Mouse (Mus musculus): ENCODE results near the gene Gnai1. TPM values are rescaled to one million over a fixed set of nuclear protein-coding genes. Genes with fewer than 3 reads are reported as not detected.

The Gnai1 gene
- polyA plus RNA-seq (2012; rRNA removed), result 1.2 TPM in 2 replicates

DNA sequence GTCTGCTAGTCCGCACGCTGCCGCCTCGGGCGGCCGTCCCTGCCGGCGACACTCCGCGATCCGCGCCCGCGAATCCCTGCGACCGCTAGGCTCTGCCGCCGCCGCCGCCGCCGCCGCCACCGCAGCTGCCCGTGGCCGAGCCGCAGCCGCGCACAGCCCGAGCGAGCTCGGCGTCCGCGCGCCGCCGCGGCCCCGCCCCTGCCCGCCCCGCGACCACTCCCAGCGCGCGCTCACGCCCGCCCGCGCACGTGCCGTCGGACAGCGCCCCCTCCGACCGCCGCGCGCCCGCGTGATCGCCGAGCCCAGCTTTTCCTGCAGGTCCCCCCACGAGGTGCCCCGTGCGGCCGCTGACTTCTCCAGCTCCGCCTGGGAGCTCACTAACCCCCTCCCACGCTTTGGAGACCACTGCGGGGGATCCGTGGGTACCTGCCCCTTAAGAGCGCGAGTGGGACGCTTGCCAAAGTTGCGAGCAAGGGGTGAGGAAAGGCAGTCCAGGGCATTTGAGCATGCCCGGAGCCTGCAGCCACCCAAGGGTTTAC, at the start of gene Gnai1:
Gene Gnai1, minus strand, starts transcription at position 75 of the 539 bp plus-strand sequence.
- 10% methylated on average over 61 of the region's 76 CpGs for WGBS
- H3K36me3 ChIP-seq (ENCODE audit: control insufficient read depth, insufficient read depth, low read length), result no peaks in the 10 kb centered on the region
- no peaks in the 10 kb centered on the region for H3K4me1 ChIP-seq (replicated peaks; ENCODE audit: control insufficient read depth, insufficient read depth, low read length)
- peaks cover 4% of the 10 kb centered on the region; the same call in 1 of the 2 replicates for H3K27me3 ChIP-seq (ENCODE audit: control insufficient read depth, insufficient read depth, low read length)
- no peak for TF ChIP-seq POLR2A (IDR thresholded peaks at IDR 0.05; ENCODE audit: control insufficient read depth, extremely low read depth, insufficient read depth, low read length, poor library complexity)
- TF ChIP-seq CTCF (IDR thresholded peaks at IDR 0.05; ENCODE audit: borderline replicate concordance, control insufficient read depth, extremely low read depth, insufficient read depth, low read length, poor library complexity), result no peak
- peak; percentile 2 for DNase-seq
- peak within 1 kb of the TSS; percentile 3; the same call in 1 of the 2 replicates for H3K4me3 ChIP-seq (ENCODE audit: control insufficient read depth, insufficient read depth, low read length)
- H3K27ac ChIP-seq (ENCODE audit: control insufficient read depth, insufficient read depth, low read length), result no peak within 1 kb of the TSS

DNA sequence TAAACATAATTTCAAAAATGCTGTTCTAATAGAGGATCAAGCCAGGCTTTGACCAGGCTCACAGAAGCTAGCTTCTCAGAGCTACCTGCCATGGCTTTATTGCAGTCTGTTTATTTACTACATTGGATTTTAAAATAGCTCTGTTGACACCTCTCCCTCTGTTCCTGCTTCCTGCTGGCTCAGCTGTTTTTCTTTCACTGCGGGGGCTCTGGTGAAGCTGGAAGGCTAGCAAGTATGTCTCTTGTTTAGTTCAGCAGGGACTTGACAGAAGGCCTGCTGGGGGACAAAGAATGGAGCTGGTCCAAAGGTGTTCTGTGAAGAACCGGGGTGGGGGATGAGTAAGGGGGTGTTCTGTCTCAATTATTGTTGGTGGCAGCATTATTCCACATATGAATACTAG, 7.7 kb upstream of the Gnai1 start:
- no peaks in the 10 kb centered on the region for H3K36me3 ChIP-seq (ENCODE audit: control insufficient read depth, insufficient read depth, low read length)
- no peaks in the 10 kb centered on the region for H3K27me3 ChIP-seq (ENCODE audit: control insufficient read depth, insufficient read depth, low read length)
- 29% methylated on average over 2 of the region's 2 CpGs for WGBS
- no peak overlapping the region for H3K27ac ChIP-seq (ENCODE audit: control insufficient read depth, insufficient read depth, low read length)
- no peak overlapping the region for H3K4me3 ChIP-seq (ENCODE audit: control insufficient read depth, insufficient read depth, low read length)
- TF ChIP-seq CTCF (IDR thresholded peaks at IDR 0.05; ENCODE audit: borderline replicate concordance, control insufficient read depth, extremely low read depth, insufficient read depth, low read length, poor library complexity) (no peak), POLR2A (IDR thresholded peaks at IDR 0.05; ENCODE audit: control insufficient read depth, extremely low read depth, insufficient read depth, low read length, poor library complexity) (no peak)
- DNase-seq, result no peak
- H3K4me1 ChIP-seq (replicated peaks; ENCODE audit: control insufficient read depth, insufficient read depth, low read length), result no peaks in the 10 kb centered on the region

DNA sequence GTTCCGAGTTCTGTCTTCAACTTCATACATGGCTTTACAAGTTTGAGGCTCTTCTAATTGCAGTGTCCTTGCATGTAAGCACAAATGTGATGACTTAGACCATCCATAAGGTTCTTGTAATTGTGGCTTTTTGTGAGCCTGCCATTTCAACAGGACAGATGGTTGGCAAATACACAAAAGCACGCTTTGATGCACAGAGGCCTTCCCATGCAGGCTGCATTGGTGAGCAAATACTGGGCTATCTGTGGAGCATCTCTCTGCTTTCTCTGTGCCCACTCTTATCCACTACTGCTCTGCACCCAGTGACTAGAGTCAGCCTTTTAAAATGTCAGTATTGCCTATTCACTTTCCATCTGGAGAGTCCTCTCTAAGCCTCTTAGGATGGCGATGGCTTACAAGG, 5.3 kb upstream of the Gnai1 start:
- Histone ChIP-seq H3K4me3 (ENCODE audit: control insufficient read depth, insufficient read depth, low read length) (no peak overlapping the region), H3K27ac (ENCODE audit: control insufficient read depth, insufficient read depth, low read length) (no peak overlapping the region), H3K4me1 (replicated peaks; ENCODE audit: control insufficient read depth, insufficient read depth, low read length) (no peaks in the 10 kb centered on the region), H3K27me3 (ENCODE audit: control insufficient read depth, insufficient read depth, low read length) (peaks cover 2% of the 10 kb centered on the region; the same call in 1 of the 2 replicates), H3K36me3 (ENCODE audit: control insufficient read depth, insufficient read depth, low read length) (no peaks in the 10 kb centered on the region)
- 97% methylated on average over 3 of the region's 3 CpGs for WGBS
- no peak for DNase-seq
- TF ChIP-seq POLR2A (IDR thresholded peaks at IDR 0.05; ENCODE audit: control insufficient read depth, extremely low read depth, insufficient read depth, low read length, poor library complexity) (no peak), CTCF (IDR thresholded peaks at IDR 0.05; ENCODE audit: borderline replicate concordance, control insufficient read depth, extremely low read depth, insufficient read depth, low read length, poor library complexity) (no peak)

DNA sequence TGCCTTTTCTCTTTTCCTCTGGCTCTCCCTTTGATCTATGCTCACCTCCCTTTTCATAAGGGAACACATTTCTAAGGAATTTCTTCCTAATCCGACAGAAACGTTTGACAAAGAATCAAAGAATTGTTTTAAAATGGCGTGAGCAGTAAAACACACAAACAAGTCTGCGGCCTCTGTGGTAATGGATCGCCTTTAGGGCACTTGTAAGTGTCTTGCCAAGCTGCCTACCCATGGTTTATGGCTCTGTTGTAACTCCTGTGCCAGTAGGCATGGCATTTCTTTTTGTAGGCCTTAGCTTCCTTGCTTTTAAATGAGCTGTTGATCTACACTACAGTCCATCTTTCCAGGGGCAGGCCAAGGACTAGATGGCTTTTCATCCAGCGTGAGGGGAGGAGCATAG, 801 bp upstream of the Gnai1 start:
- Histone ChIP-seq H3K4me3 (ENCODE audit: control insufficient read depth, insufficient read depth, low read length) (no peak overlapping the region), H3K36me3 (ENCODE audit: control insufficient read depth, insufficient read depth, low read length) (no peaks in the 10 kb centered on the region), H3K4me1 (replicated peaks; ENCODE audit: control insufficient read depth, insufficient read depth, low read length) (no peaks in the 10 kb centered on the region), H3K27ac (ENCODE audit: control insufficient read depth, insufficient read depth, low read length) (no peak overlapping the region), H3K27me3 (ENCODE audit: control insufficient read depth, insufficient read depth, low read length) (peaks cover 4% of the 10 kb centered on the region; the same call in 1 of the 2 replicates)
- 64% methylated on average over 6 of the region's 6 CpGs for WGBS
- no peak for TF ChIP-seq POLR2A (IDR thresholded peaks at IDR 0.05; ENCODE audit: control insufficient read depth, extremely low read depth, insufficient read depth, low read length, poor library complexity)
- no peak for TF ChIP-seq CTCF (IDR thresholded peaks at IDR 0.05; ENCODE audit: borderline replicate concordance, control insufficient read depth, extremely low read depth, insufficient read depth, low read length, poor library complexity)
- DNase-seq, result no peak

DNA sequence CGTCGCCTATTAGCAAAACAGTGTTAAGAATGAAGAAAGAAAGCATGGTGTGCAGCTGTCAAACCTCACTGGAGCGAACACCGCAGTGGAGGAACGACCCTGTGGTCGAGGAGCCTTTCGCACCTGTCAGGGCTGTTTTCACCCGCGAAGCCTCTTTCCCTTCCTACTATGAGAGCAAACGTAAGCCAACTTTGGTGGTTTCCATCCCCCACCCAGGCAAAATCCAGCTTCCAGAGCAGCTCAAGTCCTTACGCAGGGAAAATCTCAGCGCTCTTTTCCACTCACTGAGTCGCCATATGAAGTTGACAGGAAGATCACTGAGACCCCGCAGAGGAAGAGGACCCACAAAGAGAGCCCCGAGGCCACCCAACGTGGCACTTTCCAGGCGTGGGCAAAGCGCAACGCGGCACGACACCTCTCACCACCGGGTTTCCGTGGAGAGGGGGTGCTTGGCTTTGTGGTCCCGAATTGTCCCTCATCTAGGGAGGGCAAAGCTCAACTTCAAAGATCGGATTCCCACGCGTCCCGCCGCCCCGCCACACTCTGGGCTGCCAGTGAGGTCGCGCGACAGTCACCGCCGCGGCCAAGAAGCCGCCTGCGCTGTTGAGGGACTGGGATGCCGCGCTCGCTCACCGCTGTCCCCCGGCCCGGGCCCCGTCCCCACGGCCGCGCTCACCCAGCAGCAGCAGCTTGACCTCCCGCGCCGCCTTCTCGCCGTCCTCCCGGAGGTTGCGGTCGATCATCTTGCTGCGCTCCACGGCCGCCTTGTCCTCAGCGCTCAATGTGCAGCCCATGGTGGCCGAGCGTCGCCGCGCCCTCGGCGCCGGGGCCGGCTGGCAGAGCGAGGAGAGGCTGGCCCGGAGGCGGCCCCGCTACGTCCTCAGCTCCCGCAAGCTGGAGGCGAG, 527 bp downstream of the Gnai1 start:
- peaks cover 4% of the 10 kb centered on the region; the same call in 1 of the 2 replicates for H3K27me3 ChIP-seq (ENCODE audit: control insufficient read depth, insufficient read depth, low read length)
- WGBS, result 2% methylated on average over 76 of the region's 76 CpGs
- peak overlapping the region; percentile 3; the same call in 1 of the 2 replicates for H3K4me3 ChIP-seq (ENCODE audit: control insufficient read depth, insufficient read depth, low read length)
- no peak for DNase-seq
- H3K36me3 ChIP-seq (ENCODE audit: control insufficient read depth, insufficient read depth, low read length), result no peaks in the 10 kb centered on the region
- no peak overlapping the region for H3K27ac ChIP-seq (ENCODE audit: control insufficient read depth, insufficient read depth, low read length)
- no peak for TF ChIP-seq POLR2A (IDR thresholded peaks at IDR 0.05; ENCODE audit: control insufficient read depth, extremely low read depth, insufficient read depth, low read length, poor library complexity)
- H3K4me1 ChIP-seq (replicated peaks; ENCODE audit: control insufficient read depth, insufficient read depth, low read length), result no peaks in the 10 kb centered on the region

DNA sequence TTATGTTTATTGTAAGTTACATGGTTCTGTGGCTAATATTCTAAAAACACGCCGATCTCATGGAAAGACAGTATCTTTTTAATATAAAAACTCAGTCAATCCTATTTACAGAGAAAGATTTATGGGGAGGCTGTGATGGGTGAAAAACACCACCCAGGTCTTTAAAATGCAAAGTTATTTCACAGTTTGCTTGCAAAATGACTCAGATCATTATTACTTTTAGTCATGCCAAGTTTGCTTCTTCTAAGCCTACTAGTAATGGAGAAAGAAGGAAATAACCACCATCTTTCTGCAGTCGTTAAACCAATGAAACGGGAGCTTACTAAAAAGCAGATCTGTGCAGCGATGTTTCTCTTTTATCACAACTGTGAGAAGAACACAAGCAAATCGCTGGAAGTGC, 1.4 kb downstream of the Gnai1 start:
- 44% methylated on average over 6 of the region's 6 CpGs for WGBS
- Histone ChIP-seq H3K4me3 (ENCODE audit: control insufficient read depth, insufficient read depth, low read length) (no peak overlapping the region), H3K36me3 (ENCODE audit: control insufficient read depth, insufficient read depth, low read length) (no peaks in the 10 kb centered on the region), H3K4me1 (replicated peaks; ENCODE audit: control insufficient read depth, insufficient read depth, low read length) (no peaks in the 10 kb centered on the region), H3K27me3 (ENCODE audit: control insufficient read depth, insufficient read depth, low read length) (peaks cover 4% of the 10 kb centered on the region; the same call in 1 of the 2 replicates), H3K27ac (ENCODE audit: control insufficient read depth, insufficient read depth, low read length) (no peak overlapping the region)
- DNase-seq, result no peak
- TF ChIP-seq CTCF (IDR thresholded peaks at IDR 0.05; ENCODE audit: borderline replicate concordance, control insufficient read depth, extremely low read depth, insufficient read depth, low read length, poor library complexity) (no peak), POLR2A (IDR thresholded peaks at IDR 0.05; ENCODE audit: control insufficient read depth, extremely low read depth, insufficient read depth, low read length, poor library complexity) (no peak)
